Mouse (Mus musculus): ENCODE results near the gene Heatr9.
A peak's percentile ranks its signal among the peaks of the same experiment; 100 is the strongest.
"Not testable (repeated sequence)": the region's sequence is repeated elsewhere in the genome, so short reads cannot be mapped to it uniquely, and the experiment has no call there.

Gene Heatr9

GRCm38 (mm10) chr11:83522075-83522474 lies at the start of gene Heatr9:
Heatr9 (minus strand) TSS chr11:83522175.
- DNase-seq = no peak

GRCm38 (mm10) chr11:83570189-83570588 lies 48.2 kb upstream of the Heatr9 start:
- DNase-seq = no peak

- DNase-seq = no peak
Measured at GRCm38 (mm10) chr11:83569249-83569648, 47.3 kb upstream of the Heatr9 start.

- DNase-seq = no peak
Measured at GRCm38 (mm10) chr11:83568786-83569185, 46.8 kb upstream of the Heatr9 start.

- DNase-seq = no peak
Measured at GRCm38 (mm10) chr11:83568061-83568460, 46.1 kb upstream of the Heatr9 start.

GRCm38 (mm10) chr11:83567311-83567710 lies 45.3 kb upstream of the Heatr9 start:
- DNase-seq = no peak

GRCm38 (mm10) chr11:83566617-83567016 lies 44.6 kb upstream of the Heatr9 start:
- no peak for DNase-seq

GRCm38 (mm10) chr11:83563754-83564153 lies 41.8 kb upstream of the Heatr9 start:
- DNase-seq = no peak

GRCm38 (mm10) chr11:83562311-83562887 lies 40.4 kb upstream of the Heatr9 start:
- DNase-seq = no peak

- DNase-seq = no peak
Measured at GRCm38 (mm10) chr11:83560405-83560804, 38.4 kb upstream of the Heatr9 start.

- no peak for DNase-seq
Measured at GRCm38 (mm10) chr11:83557074-83557473, 35.1 kb upstream of the Heatr9 start.

- peak; percentile 81 for DNase-seq
Measured at GRCm38 (mm10) chr11:83556085-83556781, 34.3 kb upstream of the Heatr9 start.

- DNase-seq = no peak
Measured at GRCm38 (mm10) chr11:83551668-83552067, 29.7 kb upstream of the Heatr9 start.

GRCm38 (mm10) chr11:83551037-83551436 lies 29.1 kb upstream of the Heatr9 start:
- not testable (repeated sequence) for DNase-seq

- DNase-seq = no peak
Measured at GRCm38 (mm10) chr11:83550186-83550632, 28.2 kb upstream of the Heatr9 start.

- DNase-seq = no peak
Measured at GRCm38 (mm10) chr11:83544214-83544613, 22.2 kb upstream of the Heatr9 start.

- DNase-seq = no peak
Measured at GRCm38 (mm10) chr11:83541415-83541814, 19.4 kb upstream of the Heatr9 start.

GRCm38 (mm10) chr11:83540931-83541330 lies 19.0 kb upstream of the Heatr9 start:
- no peak for DNase-seq

- no peak for DNase-seq
Measured at GRCm38 (mm10) chr11:83538705-83539314, 16.8 kb upstream of the Heatr9 start.

GRCm38 (mm10) chr11:83536831-83537230 lies 14.9 kb upstream of the Heatr9 start:
- DNase-seq = no peak

- peak; percentile 30 for DNase-seq
Measured at GRCm38 (mm10) chr11:83534609-83535423, 12.8 kb upstream of the Heatr9 start.

- no peak for DNase-seq
Measured at GRCm38 (mm10) chr11:83534143-83534542, 12.2 kb upstream of the Heatr9 start.

- no peak for DNase-seq
Measured at GRCm38 (mm10) chr11:83533192-83533591, 11.2 kb upstream of the Heatr9 start.
